Mouse (Mus musculus): ENCODE results near the gene Clrn3.

The Clrn3 gene

DNA sequence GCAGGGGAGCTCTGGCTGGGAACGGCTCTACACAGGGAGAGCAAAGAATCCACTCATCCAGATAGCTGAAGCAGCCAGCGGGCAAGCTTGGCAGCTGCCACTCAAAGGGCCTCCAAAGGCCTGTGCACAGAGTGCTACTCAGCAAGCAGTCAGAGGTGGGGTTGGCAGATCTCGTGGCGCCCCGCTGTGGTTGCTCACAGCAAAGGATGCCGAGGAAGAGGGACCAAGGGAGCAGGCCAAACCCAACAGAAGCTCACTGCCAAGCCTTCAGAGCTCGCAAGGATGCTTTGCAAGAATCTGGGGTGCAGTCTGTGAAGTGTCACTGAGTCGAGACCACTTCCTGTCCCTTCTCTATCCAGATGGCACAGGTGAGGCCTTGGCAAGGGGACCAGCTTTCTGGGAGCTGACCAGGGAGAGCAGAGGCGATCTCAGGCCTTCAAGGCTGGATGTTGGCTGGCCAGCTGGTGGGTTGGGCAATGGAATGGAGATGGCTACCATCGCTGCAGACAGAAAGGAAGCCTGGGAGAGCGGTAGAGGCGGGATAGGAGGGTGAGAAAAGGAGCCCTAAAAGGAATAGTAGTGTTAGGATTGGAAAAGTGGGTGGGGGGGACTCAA, 42.6 kb downstream of the Clrn3 start:
- no peak for DNase-seq

DNA sequence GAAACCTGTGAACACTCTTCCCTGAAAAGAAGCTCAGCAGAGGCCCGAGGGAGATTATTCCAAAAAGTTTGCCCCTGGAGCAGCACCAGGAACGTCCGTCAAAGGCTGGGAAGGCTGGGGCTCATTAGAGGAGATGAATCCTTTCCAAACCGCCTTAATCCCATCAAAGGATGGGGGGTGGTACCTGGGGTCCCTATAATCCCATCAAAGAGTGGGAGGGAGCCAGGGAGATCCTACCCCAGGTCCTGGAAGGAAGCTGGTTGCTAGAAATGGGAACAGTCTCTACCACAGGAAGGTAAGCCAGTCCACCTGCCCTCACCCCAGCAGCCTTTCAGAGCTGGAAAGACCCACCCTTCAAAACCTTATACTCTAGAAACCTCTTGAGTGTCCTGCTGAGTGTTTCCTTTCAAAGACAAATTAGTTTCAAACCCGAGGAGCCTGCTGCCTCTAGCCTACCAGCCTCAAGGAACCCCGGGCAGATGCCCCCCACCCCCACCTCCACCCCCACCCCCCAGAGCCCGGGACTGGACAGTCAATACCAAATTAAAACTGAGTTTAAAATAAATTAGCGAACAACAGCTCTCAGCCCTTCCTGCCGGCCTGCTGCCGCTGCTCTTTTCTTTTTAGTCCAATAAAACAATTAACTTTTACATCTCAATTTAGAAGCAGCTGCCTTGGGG, 43.2 kb downstream of the Clrn3 start:
- DNase-seq: no peak

DNA sequence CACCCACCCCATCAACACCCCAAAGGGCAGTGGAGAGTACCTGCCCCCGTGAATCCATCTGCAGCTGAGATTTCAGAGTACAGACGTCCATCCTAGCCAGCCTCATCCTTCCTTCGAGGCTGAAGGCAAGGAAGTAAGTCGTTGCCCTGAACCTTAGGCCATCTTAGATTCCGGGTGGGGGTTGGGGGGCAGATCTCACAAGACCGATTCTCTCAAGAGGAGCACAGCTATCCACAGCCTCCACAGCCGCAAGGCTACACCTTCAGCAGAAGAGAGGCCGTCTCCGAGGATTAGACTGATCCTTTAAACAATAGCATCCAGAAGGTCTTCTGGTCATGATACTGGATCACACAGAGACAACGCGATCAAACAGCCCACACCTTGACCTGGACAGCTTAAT, 44.1 kb downstream of the Clrn3 start:
- DNase-seq: no peak

DNA sequence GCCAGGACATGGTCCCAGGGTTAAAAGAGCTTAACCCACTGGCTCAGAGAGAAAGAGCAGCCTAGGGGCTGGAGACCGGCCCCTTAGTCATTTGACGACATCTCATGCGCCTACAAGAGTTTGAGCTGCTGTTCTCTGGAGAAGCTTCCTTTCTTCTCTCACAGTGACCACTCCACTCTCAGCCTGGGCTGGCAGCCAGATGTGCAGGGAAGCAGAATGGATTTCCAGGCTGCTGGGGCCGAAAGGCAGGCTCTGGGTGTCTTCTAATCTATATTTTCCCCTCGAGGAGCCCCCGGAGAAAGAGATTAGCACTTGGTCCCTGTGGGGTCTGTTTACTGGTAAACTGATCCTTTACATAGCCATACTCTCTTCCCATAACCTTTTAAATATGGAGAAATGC, 44.7 kb downstream of the Clrn3 start:
- DNase-seq: no peak

DNA sequence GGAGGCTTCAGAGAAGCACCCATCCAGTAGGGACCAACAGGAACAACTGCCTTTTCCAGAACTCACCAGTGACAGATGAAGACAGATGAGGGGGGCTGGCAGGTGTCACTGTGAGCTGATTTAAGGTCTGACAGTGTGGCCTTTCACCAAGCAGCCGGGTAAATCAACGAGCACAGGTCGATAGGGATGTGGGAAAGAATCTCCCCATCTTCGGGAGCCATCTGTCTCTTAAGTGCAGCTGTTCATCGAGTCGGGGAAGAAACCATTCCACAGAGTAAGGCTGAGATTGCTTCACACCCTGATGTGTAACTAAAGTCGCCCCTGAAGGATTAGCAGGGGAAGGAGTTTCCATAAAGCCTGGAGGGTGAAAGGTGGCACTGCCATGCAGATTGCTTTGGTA, 47.3 kb downstream of the Clrn3 start:
- no peak for DNase-seq

DNA sequence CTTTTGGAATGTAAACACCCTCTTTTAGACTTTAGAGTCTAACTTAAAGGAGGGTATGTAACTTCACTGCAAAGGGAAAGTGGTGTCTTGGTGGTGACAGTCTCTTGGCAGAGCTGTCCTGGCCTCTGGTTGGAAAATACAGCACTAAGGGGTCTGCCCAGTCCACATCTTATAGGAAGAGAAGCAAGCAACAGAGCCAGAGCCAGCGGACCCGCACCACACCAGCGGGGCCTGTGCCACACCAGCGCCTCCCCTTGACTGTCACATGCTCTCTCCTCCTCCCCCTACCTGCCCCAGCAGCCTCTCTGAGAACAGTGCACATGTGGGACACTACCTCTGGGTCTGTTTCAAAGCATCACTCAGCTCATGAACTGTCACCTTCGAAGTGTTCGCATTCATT, 48.5 kb downstream of the Clrn3 start:
- DNase-seq: no peak

DNA sequence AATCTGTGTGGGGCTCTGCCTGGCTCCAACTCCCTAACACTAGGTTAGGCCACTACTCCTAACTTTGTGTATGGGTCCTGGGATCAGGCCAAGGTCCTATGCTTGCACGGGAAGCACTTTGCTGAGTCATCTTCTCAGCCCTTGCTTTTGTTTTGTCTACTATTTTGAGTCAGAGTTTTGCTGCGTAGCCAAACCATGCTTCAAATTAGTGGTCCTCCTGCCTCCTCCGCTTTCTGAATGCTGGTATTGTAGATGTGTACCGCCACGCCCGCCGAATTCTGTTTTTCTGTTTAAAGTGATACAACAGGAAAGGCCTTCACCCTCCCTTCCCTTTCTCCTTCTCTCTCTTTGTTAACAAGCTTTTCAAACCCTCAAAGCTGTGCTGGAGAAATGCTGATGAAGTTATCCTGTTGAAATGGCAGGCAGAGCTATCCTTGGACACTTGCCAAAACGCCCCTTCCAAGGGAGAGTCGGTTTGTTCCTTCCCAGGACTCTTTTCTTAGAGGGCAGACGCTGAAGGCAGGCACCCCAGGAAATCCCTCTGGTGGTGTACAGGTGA, 49.1 kb downstream of the Clrn3 start:
- no peak for DNase-seq

DNA sequence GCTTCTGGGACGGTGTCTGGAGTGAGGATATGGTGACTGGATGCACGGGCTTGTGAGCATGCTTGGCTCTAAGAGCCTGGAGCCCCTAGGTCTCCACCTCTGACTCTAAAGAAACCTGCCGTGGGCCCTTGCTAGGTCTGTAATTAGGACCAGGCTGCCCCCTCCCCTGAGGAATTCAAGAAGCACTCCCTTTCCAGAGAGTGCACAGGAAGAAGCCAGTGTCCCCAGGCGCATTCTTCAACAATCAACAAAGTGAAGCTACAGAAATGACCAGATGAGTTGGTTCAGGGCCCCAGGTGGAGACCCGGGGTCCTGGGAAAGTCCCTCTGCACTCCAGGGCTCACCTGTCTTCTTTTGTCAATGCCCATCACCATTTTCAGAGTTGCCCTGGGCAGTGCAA, 51.2 kb downstream of the Clrn3 start:
- no peak for DNase-seq

DNA sequence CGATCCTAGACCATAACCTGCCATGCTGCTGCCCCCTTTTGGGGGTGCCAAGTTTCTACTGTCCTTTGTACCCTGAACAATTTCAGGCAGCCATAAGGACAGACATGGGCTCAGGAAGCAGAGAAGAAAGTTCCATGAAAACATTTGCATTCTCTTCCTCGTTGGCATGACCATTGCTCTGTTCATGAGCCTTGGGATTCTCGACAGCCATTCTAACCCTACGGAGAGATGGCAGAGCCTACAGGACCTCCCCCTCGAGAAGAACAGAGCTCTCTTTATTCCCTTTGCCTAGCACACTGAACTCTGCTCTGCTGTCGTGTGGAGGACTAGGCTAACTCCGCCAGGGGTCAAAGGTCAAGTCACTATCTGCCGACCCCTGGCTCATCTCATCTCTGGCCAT, 52.5 kb downstream of the Clrn3 start:
- DNase-seq: no peak

DNA sequence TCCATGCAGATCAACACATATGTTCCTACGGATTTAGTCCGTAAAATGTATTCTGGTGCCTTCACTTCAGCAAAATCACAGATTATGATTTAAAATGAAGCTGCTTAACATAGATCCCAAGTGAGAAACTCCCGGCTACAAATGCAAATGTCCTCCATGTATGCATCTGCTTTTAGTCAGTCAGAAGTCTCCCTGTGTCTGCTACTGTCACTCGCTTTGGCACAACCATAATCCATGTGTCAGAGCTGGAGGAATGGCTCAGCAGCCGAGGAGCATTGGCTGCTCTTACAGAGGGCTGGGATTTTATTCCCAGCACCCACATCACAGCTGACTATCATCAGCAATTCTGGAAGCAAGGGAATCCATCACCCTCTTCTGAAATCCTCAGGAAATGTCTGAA, 58.1 kb downstream of the Clrn3 start:
- no peak for DNase-seq

DNA sequence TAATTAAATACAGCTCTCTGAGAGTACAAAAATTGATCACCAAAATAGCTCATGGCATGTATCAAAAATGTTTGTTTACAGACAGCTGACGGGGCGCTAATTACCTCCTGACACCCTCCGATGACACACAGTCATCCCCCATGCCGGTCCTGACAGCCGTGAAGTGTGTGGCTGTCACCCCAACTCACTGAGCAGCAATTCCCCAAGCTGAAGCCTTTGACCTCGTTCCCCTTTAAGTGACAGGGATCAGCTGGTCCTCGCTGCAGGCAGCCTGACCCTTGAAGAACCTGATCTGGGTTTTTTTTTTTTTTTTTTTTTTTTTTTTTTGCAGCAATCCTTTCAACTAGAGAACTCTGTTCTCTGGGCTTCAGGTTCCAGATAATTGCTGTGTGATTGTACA, 59.8 kb downstream of the Clrn3 start:
- no peak for DNase-seq

DNA sequence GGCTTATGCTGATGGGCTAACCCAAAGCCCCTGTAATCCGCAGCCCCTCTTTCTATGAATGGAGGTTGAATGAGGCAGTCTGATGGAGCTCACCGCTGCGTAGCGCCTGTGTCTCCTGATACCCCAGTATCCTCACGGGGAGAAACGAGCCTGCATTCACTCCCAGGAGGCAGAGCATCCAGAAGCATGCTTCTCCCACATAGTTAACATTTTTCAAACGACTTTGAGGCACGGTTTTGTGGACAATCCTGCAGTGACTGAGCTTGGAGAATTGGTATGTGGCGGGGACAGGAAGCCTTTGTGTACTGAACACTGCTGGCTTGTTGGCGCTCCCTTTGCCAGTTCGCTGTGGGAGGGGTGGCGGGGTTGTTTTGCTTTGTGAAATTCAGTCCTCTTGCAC, 63.2 kb downstream of the Clrn3 start:
- DNase-seq: no peak

DNA sequence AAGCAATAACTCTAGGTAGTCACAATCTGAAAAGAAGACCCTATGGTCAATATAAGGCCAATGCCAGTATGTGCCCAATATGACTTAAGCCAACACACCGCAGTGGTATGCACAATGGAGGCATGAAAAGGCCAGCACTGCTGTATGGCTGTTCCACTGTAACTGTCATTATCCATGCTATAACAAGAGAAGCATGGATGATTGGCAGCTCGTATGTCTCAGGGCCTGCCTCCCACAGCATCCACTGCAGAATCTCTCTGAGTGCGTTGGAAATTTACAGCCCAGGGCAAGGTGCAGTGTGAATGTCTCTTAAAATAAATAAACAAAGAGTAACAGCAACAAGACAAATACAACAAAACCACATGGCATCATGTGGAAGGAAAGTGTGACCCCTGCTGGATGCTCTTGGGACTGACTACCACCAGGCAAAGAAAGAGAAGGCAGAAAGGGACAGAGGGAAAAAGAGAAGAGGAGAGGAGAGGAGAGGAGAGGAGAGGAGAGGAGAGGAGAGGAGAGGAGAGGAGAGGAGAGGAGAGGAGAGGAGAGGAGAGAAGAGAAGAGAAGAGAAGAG, 63.7 kb downstream of the Clrn3 start:
- peak; percentile 41 for DNase-seq
